Mouse (Mus musculus) intestine, postnatal 0 days (tissue): ENCODE data around the gene Ifit1. TPM values are rescaled to one million over a fixed set of nuclear protein-coding genes. Genes with fewer than 3 reads are reported as not detected.

Source experiments
- ATAC-seq: fragments of 200-750 bp; cut with Nextera tagmentation; 2 replicates; pipeline ENCODE4 v1.8.0; 2017; ENCODE audit warnings: mild to moderate bottlenecking, moderate TSS enrichment, moderate library complexity
- H3K27ac ChIP-seq: fragments of 300-500 bp; sonication (generic); 2 replicates; pipeline ENCODE4 v1.5.1; 2014; ENCODE audit warnings: mild to moderate bottlenecking, low read depth, low read length, moderate library complexity
- H3K27me3 ChIP-seq: fragments of 300-500 bp; sonication (generic); replicated peaks from 2 replicates; pipeline ENCODE4 v1.6.1; 2014; ENCODE audit warnings: low read length, mixed read lengths; ENCODE audit not compliant: control insufficient read depth, insufficient read depth
- H3K36me3 ChIP-seq: fragments of 300-500 bp; sonication (generic); 2 replicates; pipeline ENCODE4 v1.6.1; 2014; ENCODE audit warnings: mild to moderate bottlenecking, moderate library complexity; ENCODE audit not compliant: control insufficient read depth, insufficient read depth
- H3K4me1 ChIP-seq: fragments of 300-500 bp; sonication (generic); replicated peaks from 2 replicates; pipeline ENCODE4 v1.6.1; 2014; ENCODE audit warnings: antibody characterized with exemption, low read length, mixed read lengths; ENCODE audit not compliant: control insufficient read depth, insufficient read depth
- H3K4me2 ChIP-seq: fragments of 300-500 bp; sonication (generic); replicated peaks from 2 replicates; pipeline ENCODE4 v1.6.1; 2014; ENCODE audit warnings: low read depth, mild to moderate bottlenecking, moderate library complexity
- H3K4me3 ChIP-seq: fragments of 300-500 bp; sonication (generic); 2 replicates; pipeline ENCODE4 v1.5.1; 2014; ENCODE audit warnings: low read depth, low read length
- H3K9ac ChIP-seq: fragments of 300-500 bp; sonication (generic); 2 replicates; pipeline ENCODE4 v1.6.1; 2014; ENCODE audit warnings: mild to moderate bottlenecking, low read depth, low read length
- H3K9me3 ChIP-seq: fragments of 300-500 bp; sonication (generic); 2 replicates; pipeline ENCODE4 v1.6.1; 2016; ENCODE audit warnings: mixed run types; ENCODE audit not compliant: control insufficient read depth
- CTCF ChIP-seq: sonication (generic); IDR thresholded peaks from 2 replicates; pipeline ENCODE4 v1.5.1; 2016; ENCODE audit warnings: low read depth, mild to moderate bottlenecking, control low read depth, antibody characterized with exemption, moderate library complexity
- WGBS: fragments of 180-500 bp; shearing (Covaris S2); extraction: QIAGEN DNeasy Blood & Tissue Kit; methylation state at CpG from one replicate; pipeline ENCODE4 v1.1.7; 2014; 5-methylcytosine and 5-hydroxymethylcytosine counted together
- polyA plus RNA-seq: library from polyadenylated mRNA; unstranded; fragments of >200 nt; fragmentation: Nextera tagmentation; extraction: Ambion mirVana; gene quantifications from 2 replicates; pipeline ENCODE4 v1.2.1, GENCODE M21; 2015

Gene Ifit1
- polyA plus RNA-seq, 1 experiment from 2014 or later: 90.6 TPM

DNA sequence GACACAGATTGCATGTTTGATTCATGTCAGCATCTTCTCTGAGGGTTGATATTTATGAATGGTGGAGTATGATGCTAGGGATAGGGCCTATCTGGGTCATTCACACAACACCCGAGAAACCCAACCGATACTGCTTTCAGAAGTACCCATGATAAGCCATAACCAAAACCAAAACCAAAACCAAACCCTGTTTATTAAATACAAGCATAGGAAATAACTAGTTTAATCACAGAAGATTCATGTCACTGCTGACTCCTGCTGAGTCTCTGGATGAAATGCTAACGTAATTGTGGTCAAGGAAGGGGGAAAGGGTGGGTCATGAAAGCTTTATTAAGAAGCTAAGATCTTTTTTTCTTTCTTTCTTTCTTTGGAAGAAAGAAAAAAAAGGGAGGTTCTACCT lies 9.6 kb downstream of the Ifit1 start:
- WGBS: 74% methylated on average over 3 of the region's 3 CpGs
- Histone ChIP-seq H3K4me1 (no peaks in the 10 kb centered on the region), H3K36me3 (peaks cover 9% of the 10 kb centered on the region), H3K4me2 (no peak overlapping the region), H3K9ac (no peak overlapping the region), H3K27me3 (no peaks in the 10 kb centered on the region), H3K9me3 (no peaks in the 10 kb centered on the region), H3K4me3 (no peak overlapping the region), H3K27ac (no peak overlapping the region)
- no peak for TF ChIP-seq CTCF
- ATAC-seq: no peak

DNA sequence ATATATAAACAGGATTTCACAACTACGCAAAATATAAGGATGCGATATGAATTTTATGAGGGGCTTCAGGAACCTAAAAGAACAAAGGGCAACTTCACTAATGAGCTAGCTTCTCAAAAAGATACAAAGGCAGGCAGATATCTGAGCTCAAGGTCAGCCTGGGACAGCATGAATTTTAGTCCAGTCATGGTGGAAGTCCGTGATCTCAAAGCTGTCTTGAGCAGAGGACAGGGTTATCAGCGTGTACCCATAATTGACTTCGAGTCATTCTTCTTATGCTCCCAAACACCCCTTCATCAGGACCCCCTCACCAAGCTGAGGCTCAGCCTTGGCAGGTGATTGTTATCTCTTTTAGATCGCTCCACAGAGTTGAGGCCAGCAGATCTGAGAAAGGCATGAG lies 10.3 kb downstream of the Ifit1 start:
- no peak overlapping the region for H3K27ac ChIP-seq
- ATAC-seq: no peak
- 74% methylated on average over 6 of the region's 6 CpGs for WGBS

GRCm38 (mm10) chr19:34655227-34655805 lies 14.6 kb downstream of the Ifit1 start:
- 72% methylated on average over 10 of the region's 10 CpGs for WGBS
- ATAC-seq: no peak

More for the DNA sequence above, 10.3 kb downstream of the Ifit1 start:
- no peak overlapping the region for H3K4me3 ChIP-seq
- peaks cover 9% of the 10 kb centered on the region for H3K36me3 ChIP-seq
- no peak overlapping the region for H3K9ac ChIP-seq
- H3K27me3 ChIP-seq: no peaks in the 10 kb centered on the region
- H3K9me3 ChIP-seq: no peaks in the 10 kb centered on the region
- no peaks in the 10 kb centered on the region for H3K4me1 ChIP-seq
- no peak for TF ChIP-seq CTCF
- no peak overlapping the region for H3K4me2 ChIP-seq

DNA sequence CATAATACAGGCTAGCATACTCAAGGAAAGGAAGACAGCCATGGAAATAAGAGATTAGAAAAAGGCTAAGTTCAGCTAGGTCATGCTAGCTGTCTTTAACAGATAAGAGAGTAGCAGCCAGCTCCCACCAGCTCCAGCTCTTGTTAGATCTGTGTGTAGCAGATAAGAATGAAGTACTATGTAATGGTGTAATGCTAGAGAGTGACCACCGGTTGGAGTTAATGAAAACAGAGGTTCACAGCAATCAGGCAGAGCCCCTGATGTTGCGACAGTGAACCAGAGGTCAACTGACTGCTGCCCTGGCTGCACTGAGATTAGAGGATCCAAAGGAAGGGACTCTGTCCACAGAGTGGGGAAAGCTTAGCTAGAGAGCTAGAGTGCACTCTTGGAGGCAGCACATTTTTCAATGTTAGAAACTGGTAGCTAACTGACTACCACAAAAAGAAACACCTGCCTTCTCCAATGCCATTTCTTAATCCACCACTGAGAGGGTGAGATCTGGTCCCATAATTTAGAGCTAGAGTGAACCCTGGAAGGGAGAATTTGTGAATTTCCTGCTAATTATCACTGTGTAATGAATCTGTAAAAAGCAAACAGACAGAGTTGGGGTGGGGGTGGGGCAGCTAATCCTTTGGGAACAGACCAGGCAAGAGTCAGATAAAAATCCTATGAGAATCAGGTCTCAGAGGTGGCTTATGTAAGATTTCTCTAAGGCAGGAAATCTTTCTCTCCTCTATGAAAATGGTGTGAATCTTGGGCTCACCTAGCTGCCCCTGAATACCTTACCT lies 16.0 kb downstream of the Ifit1 start:
- WGBS: 19% methylated on average over 2 of the region's 2 CpGs
- H3K36me3 ChIP-seq: no peaks in the 10 kb centered on the region
- peak; percentile 72 for ATAC-seq

More at GRCm38 (mm10) chr19:34655227-34655805, 14.6 kb downstream of the Ifit1 start:
- Histone ChIP-seq H3K36me3 (no peaks in the 10 kb centered on the region), H3K4me3 (no peak overlapping the region), H3K9ac (no peak overlapping the region), H3K27ac (no peak overlapping the region), H3K4me2 (no peak overlapping the region), H3K4me1 (no peaks in the 10 kb centered on the region), H3K9me3 (no peaks in the 10 kb centered on the region), H3K27me3 (no peaks in the 10 kb centered on the region)
- TF ChIP-seq CTCF: no peak

DNA sequence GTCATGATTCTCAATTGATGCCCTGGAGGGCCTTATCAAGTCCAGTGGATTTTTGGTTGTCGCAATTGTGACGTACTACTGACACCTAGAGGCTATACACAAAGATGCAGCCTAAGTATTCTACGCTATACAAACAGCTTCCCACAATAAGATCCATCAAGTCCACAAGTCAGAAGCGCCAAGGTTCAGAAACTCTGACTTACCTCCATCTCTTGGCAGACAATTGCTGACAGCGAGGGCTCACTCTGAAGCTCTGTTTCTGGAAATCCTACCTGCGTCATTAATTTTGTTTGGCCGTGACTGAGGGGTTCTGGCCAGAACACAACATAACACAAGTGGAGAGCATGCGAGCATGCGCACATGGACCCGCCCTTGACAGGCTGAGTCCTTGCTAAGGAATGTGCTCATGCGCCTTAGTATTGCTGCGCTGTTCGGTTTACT lies 21.4 kb downstream of the Ifit1 start:
- H3K27me3 ChIP-seq: no peaks in the 10 kb centered on the region
- no peaks in the 10 kb centered on the region for H3K36me3 ChIP-seq
- 0 out of 2 replicates have a peak overlapping the region, but pooled peaks have one; percentile 7 for H3K9ac ChIP-seq
- peak overlapping the region; percentile 31 for H3K4me3 ChIP-seq
- ATAC-seq: peak; percentile 85
- peak; percentile 88 for TF ChIP-seq CTCF
- H3K4me1 ChIP-seq: no peaks in the 10 kb centered on the region
- H3K9me3 ChIP-seq: no peaks in the 10 kb centered on the region
- 9% methylated on average over 13 of the region's 13 CpGs for WGBS
- H3K4me2 ChIP-seq: peak overlapping the region; percentile 66
- no peak overlapping the region for H3K27ac ChIP-seq

More for the DNA sequence above, 16.0 kb downstream of the Ifit1 start:
- Histone ChIP-seq H3K27me3 (no peaks in the 10 kb centered on the region), H3K9ac (no peak overlapping the region), H3K27ac (no peak overlapping the region), H3K4me3 (no peak overlapping the region), H3K9me3 (no peaks in the 10 kb centered on the region), H3K4me2 (no peak overlapping the region), H3K4me1 (no peaks in the 10 kb centered on the region)
- TF ChIP-seq CTCF: no peak

- no peaks in the 10 kb centered on the region for H3K36me3 ChIP-seq
- H3K4me2 ChIP-seq: peak overlapping the region; percentile 66
- ATAC-seq: peak; percentile 25; the same call in 1 of the 2 replicates
- 33% methylated on average over 5 of the region's 5 CpGs for WGBS
- H3K4me1 ChIP-seq: no peaks in the 10 kb centered on the region
- H3K9ac ChIP-seq: no peak overlapping the region
- H3K9me3 ChIP-seq: no peaks in the 10 kb centered on the region
- no peak overlapping the region for H3K4me3 ChIP-seq
- no peak overlapping the region for H3K27ac ChIP-seq
- H3K27me3 ChIP-seq: no peaks in the 10 kb centered on the region
- TF ChIP-seq CTCF: no peak
Measured at GRCm38 (mm10) chr19:34662740-34663139, 22.1 kb downstream of the Ifit1 start.
